Mouse (Mus musculus) cerebellum, postnatal 25 days (tissue): Measurements from ENCODE around the gene Wnt6.
A peak's percentile ranks its signal among the peaks of the same experiment; 100 is the strongest.
"Not testable (repeated sequence)": the region's sequence is repeated elsewhere in the genome, so short reads cannot be mapped to it uniquely, and the experiment has no call there.

Experiments
- DNase-seq, 2 experiments: peaks; one replicate each; pipeline ENCODE4 v3.0.0; 2021; ENCODE audit warnings: mixed read lengths in 2 of 2

Wnt6 gene

DNA sequence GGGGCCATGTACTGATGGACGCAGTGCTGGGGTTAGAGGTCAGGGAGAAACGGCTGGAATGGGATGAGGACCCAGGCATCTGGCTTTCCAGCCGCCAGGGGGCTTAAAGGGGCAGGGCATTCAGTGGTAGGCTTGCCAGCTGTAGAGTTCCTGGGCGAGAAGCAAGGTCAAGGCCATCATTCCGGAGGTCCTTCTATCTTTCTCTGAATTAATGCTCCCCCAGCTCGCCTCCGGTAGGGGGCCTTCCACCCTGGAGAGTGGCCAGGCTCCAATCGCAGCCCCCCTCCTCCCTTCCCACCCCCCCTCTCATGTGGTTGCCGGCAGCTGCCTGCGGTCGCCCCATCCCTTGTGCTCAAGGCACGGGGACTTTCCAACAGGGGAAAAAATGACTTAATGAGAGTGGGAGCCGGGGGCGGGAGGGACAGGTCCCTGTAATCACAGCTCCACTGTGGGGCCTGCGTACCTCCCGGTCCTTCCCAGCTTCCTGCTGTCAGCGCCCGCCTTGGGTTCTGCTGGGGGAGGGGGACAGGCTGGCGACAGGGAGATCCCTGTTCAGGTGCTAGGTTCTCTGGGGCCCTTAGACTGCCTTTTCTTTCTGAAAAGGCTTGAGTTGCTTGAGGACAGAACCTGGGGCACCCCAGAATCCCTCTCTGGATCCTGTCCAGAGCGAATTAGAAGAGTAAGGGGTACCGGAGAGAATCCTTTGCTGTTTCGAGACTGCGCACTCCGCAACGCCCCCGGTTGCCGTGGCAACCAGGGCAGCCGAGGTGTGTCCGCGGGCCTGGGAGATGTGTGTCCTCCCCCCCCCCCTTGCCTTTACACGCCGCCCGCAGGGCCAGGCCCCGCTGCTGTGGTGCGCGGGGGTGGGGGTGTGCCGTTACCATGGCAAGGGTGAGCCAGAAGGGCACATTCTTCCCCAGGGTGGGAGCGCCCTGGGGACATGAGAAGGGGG, 34.9 kb downstream of the Wnt6 start:
- DNase-seq: peak in 1 of 2 experiments; percentile 35

DNA sequence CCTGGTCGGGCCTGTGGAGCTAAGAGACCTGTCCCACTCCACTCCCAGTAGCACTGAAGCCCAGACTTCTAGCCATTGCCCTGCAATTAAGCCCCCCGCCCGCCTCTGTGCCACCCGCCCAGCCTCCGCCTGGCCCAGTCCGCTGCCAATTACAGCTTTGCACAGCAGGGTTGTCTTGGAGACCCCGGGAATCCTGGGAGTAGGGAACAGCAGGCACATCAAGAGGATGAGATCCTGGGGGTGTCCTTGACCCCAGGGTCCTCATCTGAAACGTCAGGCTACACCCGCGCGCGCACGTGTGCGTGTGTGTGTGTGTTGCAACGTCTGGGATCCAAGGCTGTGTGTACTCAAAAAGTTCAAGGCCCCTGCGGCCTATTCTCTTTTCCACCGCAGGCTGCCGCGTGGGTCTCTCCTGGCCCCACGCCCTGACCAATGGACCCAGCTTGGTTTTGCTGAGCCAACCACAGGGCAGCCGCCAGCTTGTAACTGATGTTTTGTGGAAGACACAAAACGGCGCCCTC, 35.9 kb downstream of the Wnt6 start:
- no peak for DNase-seq

DNA sequence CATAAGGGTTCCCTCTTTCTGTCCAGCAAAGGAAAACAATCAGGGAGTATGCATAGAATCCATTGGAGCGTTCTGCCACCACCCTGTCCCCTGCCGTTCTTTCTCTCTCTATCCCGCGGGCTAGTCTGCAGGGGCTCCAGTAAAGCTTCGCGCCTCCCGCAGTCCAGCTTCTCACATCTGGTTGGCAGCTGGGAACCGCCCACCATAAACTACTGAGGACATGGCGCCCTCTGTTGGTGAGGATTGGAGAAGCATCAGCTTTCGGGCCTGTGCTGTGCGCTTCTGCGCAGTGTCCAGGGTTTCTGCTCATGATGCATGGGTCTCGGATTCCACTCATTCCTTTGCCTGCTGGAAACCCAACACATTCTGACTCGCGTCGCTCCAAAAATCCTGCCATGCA, 36.4 kb downstream of the Wnt6 start:
- DNase-seq: peak; percentile 82 to 88

DNA sequence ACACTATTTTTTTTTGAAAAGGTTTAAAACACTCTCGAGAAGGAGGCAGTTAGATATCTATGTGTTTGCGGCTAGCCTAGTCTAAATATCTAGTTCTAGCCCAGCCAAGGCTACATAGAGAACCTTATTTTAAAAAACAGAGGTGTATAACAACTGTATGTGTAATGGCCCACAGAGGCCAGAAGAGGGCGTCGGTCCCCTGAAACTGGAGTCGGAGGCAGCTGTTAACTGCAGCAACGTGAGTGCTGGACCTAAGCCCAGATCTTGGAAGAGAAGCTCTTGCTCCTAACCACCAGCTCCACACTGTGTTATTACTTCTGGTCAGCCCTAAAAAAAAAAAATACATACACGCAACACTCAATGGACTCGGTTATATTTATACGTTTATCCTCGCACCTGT, 37.3 kb downstream of the Wnt6 start:
- no peak for DNase-seq

DNA sequence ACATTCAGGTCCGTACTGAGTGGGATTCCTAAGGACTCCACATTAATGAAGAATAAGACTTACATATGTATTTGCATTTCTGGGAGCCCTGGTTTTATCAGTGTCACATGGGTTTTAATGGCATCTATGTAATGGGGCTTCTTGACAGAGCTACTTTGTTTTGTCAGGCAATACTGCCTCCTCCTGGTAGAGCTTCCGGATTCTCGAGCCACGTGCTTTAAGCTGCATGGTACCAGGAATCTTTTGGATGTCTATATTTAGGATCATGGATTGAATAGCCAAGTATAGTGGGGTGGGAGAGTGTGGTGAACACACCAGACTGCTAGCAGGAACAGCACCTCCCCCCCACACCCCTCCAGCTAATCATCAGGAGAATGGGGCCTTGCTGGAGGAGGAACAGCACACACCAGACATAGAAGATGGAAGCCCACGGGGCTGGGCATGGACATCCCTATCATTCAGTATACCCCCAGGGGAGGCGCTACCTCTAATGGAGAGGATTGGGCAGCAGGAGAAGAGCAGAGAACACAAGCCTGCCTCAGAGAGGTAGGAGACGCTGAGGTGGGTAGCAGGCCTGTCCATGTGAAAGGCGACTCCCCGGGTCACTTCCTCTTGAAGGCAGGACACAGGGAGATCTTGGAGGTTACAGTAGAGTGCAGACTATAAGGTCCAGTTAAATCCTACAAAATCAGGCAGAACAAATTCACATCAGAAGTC, 43.4 kb downstream of the Wnt6 start:
- no peak for DNase-seq

DNA sequence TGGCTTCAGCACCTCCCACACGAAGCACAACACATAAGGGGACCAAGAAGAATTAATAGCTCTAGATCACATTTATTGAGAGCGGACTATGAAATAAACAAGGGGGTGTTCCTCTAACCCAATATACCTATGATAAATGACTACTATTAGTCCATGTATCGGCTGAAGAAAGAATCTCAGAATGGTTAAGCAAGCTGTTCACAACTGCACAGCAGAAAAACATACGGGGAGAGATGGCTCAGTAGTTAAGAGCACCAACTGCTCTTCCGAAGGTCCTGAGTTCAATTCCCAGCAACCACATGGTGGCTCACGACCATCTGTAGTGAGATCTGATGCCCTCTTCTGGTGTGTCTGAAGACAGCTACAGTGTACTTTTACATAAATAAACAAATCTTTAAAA, 44.3 kb downstream of the Wnt6 start:
- not testable (repeated sequence) for DNase-seq

DNA sequence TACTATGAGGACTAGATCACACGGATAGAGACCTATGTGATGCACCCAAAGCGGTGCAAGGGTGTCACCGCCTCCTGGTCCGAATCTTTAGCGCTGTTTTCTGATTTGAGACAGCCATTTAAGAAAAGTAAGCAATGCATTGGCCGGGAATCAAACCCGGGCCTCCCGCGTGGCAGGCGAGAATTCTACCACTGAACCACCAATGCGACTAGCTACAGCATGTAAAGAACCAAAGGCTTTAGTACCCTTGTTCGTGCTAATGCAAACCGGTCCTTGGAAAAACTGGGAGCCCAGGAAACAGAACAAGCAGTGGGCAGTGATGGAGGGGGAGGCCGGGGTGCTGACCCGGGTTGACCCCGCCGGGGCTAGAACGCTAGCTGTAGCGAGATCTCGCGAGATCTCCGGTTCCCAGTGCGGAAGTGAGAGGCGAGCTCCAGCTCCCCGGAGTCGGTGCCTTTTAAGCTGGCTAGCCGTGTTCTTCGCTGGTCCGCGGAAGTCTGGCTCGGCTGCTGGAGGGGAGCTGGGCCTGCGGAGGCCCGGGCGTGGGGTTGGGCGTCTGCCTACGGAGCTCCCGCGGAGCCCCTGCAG, 45.0 kb downstream of the Wnt6 start:
- DNase-seq: peak; percentile 92 to 95

DNA sequence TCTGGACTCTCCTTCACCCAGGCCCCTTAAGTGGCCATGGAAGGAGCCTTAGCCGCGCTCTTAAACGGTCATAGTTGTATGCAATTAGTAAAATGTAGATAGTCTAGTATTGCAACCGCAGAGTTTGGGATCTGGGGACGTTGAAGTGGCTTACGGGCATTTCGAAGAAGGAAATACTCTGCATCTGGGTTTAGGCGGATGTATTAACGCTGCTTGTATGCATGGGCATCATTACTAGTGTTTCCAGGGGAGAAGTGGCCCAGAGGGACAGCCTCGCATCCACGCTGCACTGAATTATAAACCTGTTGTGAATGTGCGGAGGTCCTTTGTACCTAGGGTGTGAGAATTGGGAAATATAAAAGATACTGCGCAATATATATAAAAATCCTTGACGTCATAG, 45.5 kb downstream of the Wnt6 start:
- no peak for DNase-seq

DNA sequence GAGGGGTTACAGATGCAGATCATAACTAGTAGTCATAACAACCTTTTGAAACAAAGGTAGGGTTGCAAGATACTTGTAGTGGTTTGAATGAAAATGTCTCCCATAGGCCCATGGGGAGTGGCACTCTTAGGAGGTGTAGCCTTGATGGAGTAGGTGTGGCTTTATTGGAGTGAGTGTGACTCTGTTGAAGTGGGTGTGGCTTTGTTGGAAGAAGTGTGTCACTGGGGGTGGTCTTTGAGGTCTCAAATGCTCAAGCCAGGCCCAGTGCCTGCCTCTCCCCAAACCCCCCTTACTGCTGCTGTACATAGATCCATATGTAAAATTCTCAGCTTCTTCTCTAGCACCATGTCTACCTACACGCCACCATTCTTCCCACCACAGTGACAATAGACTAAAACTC, 46.8 kb downstream of the Wnt6 start:
- DNase-seq: no peak

DNA sequence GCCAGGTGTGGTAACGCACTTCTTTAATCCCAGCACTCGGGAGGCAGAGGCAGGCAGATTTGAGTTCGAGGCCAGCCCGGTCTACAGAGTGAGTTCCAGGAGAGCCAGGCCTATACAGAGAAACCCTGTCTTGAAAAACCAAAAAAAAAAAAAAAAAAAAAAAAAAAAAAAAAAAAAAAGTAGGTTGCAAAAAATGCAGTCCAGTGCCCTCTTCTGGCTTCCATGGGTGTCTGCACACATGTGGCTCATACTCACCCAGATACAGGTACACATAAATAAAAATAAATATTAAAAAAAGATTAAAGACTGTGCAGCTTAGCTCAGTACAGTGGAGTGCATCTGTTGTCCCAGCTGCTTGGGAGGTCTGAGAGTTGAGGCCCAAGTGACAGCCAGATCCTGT, 51.9 kb downstream of the Wnt6 start:
- not testable (repeated sequence) for DNase-seq

DNA sequence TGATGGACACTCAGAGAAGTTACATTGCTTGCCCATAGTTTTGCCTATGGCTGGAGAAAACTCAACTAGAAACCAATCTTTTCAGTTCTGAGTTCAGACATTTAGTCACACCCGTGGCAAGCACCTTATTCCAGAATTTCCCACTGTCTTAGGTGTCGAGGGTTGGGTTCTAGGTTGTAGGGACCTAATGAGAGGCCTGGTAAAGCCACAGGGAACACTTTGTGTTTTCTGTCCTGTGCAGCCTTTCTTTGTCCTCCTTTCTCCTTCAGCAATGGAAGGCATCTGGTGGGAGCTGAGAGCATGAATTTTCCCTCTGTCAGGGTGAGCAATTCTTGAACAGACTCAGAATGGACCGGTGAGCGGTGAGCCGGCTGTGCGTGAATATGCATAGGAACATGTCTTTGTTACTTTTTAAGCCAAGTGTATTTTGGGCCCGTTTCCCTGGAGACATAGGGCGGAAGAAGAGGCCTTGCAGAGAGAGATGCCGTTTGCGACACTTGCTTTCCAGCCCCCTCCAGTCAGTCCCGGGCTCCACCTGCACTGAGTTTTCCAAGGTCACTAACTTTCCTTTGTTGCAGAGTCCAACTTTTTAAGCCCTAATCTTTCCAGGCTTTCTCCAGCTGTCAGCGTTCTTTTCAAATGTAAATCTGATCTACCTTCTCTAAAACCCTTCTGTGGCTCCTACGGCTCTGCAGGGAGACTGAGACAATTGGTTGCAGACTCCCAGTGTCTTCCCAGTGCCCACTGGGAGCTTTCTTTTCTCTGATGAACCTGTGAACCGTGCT, 53.0 kb downstream of the Wnt6 start:
- no peak for DNase-seq

DNA sequence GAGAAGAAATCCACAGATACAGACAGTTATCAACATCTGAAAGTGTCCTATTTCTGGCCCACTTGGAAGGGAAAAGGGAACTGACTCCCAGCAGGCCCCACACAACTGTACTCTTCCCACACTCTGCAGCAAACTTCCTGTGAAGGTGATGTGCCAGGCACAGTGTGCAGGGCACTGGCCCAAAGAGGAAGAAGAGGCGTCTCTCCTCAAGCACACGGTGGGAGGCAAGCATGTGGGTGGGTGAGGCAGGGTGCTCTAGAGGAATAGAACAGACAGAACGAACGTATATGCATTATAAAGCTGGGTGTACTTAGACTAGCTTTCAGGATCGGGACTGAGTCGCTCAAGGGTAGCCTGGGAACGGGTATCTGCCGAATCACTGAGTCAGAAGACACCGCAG, 58.4 kb downstream of the Wnt6 start:
- no peak for DNase-seq

DNA sequence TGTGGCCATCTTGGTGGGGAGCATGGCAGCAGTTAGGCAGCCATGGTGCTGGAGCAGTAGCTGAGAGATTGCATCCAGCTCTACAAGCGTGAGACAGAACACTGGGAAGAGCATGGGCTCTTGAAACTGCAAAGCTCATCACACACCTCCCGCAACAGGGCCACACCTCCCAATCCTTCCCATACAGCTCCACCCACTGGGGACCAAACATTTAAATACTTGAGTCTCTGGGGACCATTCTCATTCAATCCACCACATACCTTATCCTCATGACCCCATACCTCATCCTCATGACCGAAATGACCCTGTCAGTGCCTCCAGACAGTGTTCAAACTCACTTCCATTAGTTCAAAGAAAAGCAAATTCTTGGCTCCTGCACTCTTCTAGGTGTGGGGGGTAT, 61.6 kb downstream of the Wnt6 start:
- DNase-seq: no peak
